Mouse (Mus musculus) MEL (cell line): ENCODE results near the gene 4930524J08Rik. TPM values are rescaled to one million over a fixed set of nuclear protein-coding genes. Genes with fewer than 3 reads are reported as not detected.

Experiments used
- DNase-seq: peaks from one replicate; pipeline ENCODE4 v3.0.0; 2011; ENCODE audit warnings: low read depth, low spot score
- H3K27ac ChIP-seq: 2 replicates; pipeline ENCODE4 v1.5.1; 2012; ENCODE audit warnings: low read depth, mild to moderate bottlenecking, control low read depth, low read length, moderate library complexity; ENCODE audit not compliant: control insufficient read depth
- H3K27me3 ChIP-seq, 2 experiments: fragments of 150-350 bp in 1 of 2; sonication (generic) in 1 of 2; 2 replicates each; pipeline ENCODE4 v1.6.1; 2012; ENCODE audit warnings: low read length in 2 of 2, mild to moderate bottlenecking in 2 of 2, improper control_type of control experiment in 1 of 2, moderate library complexity in 1 of 2; ENCODE audit not compliant: insufficient read depth in 2 of 2, control insufficient read depth in 1 of 2
- H3K36me3 ChIP-seq, 2 experiments: 2 replicates each; pipeline ENCODE4 v1.6.1; 2012 to 2014; ENCODE audit warnings: low read length in 2 of 2, improper control_type of control experiment in 1 of 2, inconsistent platforms in 1 of 2, mild to moderate bottlenecking in 1 of 2; ENCODE audit not compliant: insufficient read depth in 2 of 2, control insufficient read depth in 1 of 2
- H3K4me1 ChIP-seq, 2 experiments: fragments of 150-350 bp in 1 of 2; sonication (generic) in 1 of 2; 2 replicates each; pipeline ENCODE4 v1.6.1; 2012; ENCODE audit warnings: low read length in 2 of 2, improper control_type of control experiment in 1 of 2, mild to moderate bottlenecking in 1 of 2; ENCODE audit not compliant: insufficient read depth in 2 of 2, control insufficient read depth in 1 of 2
- H3K4me3 ChIP-seq, 2 experiments: fragments of 150-350 bp in 1 of 2; sonication (generic) in 1 of 2; 2 replicates each; pipeline ENCODE4 v1.5.1; 2012; ENCODE audit warnings: low read depth in 2 of 2, low read length in 2 of 2, mild to moderate bottlenecking in 2 of 2, moderate library complexity in 2 of 2, control low read depth in 1 of 2, improper control_type of control experiment in 1 of 2; ENCODE audit not compliant: control insufficient read depth in 1 of 2, insufficient read depth in 1 of 2
- H3K79me2 ChIP-seq: 2 replicates; pipeline ENCODE4 v1.6.1; 2012; ENCODE audit warnings: mild to moderate bottlenecking, low read length, moderate library complexity; ENCODE audit not compliant: control insufficient read depth, poor library complexity, insufficient read depth
- H3K9ac ChIP-seq: 2 replicates; pipeline ENCODE4 v1.6.1; 2012; ENCODE audit warnings: low read depth, mild to moderate bottlenecking, control low read depth, low read length, moderate library complexity; ENCODE audit not compliant: control insufficient read depth, poor library complexity, severe bottlenecking
- H3K9me3 ChIP-seq: fragments of 150-350 bp; sonication (generic); replicated peaks from 2 replicates; pipeline ENCODE4 v1.6.1; 2012; ENCODE audit warnings: mild to moderate bottlenecking, low read length, improper control_type of control experiment, moderate library complexity; ENCODE audit not compliant: insufficient read depth
- BHLHE40 ChIP-seq: IDR thresholded peaks from 2 replicates; pipeline ENCODE4 v1.6.1; 2012; ENCODE audit warnings: low read depth, mild to moderate bottlenecking, inconsistent platforms, low read length, improper control_type of control experiment, borderline replicate concordance
- CHD1 ChIP-seq: IDR thresholded peaks from 2 replicates; pipeline ENCODE4 v1.6.1; 2012; ENCODE audit warnings: low read depth, mild to moderate bottlenecking, inconsistent platforms, low read length, improper control_type of control experiment
- CHD2 ChIP-seq: IDR thresholded peaks from 2 replicates; pipeline ENCODE4 v1.6.1; 2011; ENCODE audit warnings: low read length, improper control_type of control experiment
- CTCF ChIP-seq, 3 experiments: IDR thresholded peaks in 2 of 3; conservative IDR thresholded peaks in 1 of 3; 2 replicates each; pipeline ENCODE4 v1.5.1; 2011 to 2012; ENCODE audit warnings: low read length in 3 of 3, low read depth in 2 of 3, mild to moderate bottlenecking in 2 of 3, improper control_type of control experiment in 1 of 3, inconsistent platforms in 1 of 3, mixed read lengths in 1 of 3, moderate library complexity in 1 of 3; ENCODE audit not compliant: control insufficient read depth in 1 of 3, insufficient read depth in 1 of 3, poor library complexity in 1 of 3, severe bottlenecking in 1 of 3
- E2F4 ChIP-seq: IDR thresholded peaks from 2 replicates; pipeline ENCODE4 v1.6.1; 2011; ENCODE audit warnings: low read depth, low read length, improper control_type of control experiment, borderline replicate concordance
- ELF1 ChIP-seq: IDR thresholded peaks from 2 replicates; pipeline ENCODE4 v1.6.1; 2014; ENCODE audit warnings: low read depth, mild to moderate bottlenecking, inconsistent platforms, low read length, improper control_type of control experiment, moderate library complexity
- ETS1 ChIP-seq: IDR thresholded peaks from 2 replicates; pipeline ENCODE4 v1.6.1; 2012; ENCODE audit warnings: low read depth, mild to moderate bottlenecking, inconsistent platforms, low read length, improper control_type of control experiment, moderate library complexity
- GABPA ChIP-seq: IDR thresholded peaks from 2 replicates; pipeline ENCODE4 v1.6.1; 2012; ENCODE audit warnings: low read depth, mild to moderate bottlenecking, inconsistent platforms, low read length, improper control_type of control experiment, moderate library complexity
- GATA1 ChIP-seq: IDR thresholded peaks from 2 replicates; pipeline ENCODE4 v1.6.1; 2011; ENCODE audit warnings: low read depth, low read length, improper control_type of control experiment
- HCFC1 ChIP-seq: IDR thresholded peaks from 2 replicates; pipeline ENCODE4 v1.6.1; 2012; ENCODE audit warnings: low read depth, mild to moderate bottlenecking, inconsistent platforms, low read length, improper control_type of control experiment, moderate library complexity
- JUND ChIP-seq: IDR thresholded peaks from 2 replicates; pipeline ENCODE4 v1.6.1; 2011; ENCODE audit warnings: low read depth, mild to moderate bottlenecking, improper control_type of control experiment, low read length
- KAT2A ChIP-seq: conservative IDR thresholded peaks from 2 replicates; pipeline ENCODE4 v1.6.1; 2012; ENCODE audit warnings: low read depth, low read length, improper control_type of control experiment, inconsistent platforms
- MAFK ChIP-seq: IDR thresholded peaks from 2 replicates; pipeline ENCODE4 v1.6.1; 2011; ENCODE audit warnings: low read depth, mild to moderate bottlenecking, low read length, improper control_type of control experiment, borderline replicate concordance
- MAX ChIP-seq: IDR thresholded peaks from 2 replicates; pipeline ENCODE4 v1.6.1; 2011; ENCODE audit warnings: low read length, improper control_type of control experiment
- MAZ ChIP-seq: IDR thresholded peaks from 2 replicates; pipeline ENCODE4 v1.6.1; 2012; ENCODE audit warnings: low read depth, mild to moderate bottlenecking, inconsistent platforms, low read length, improper control_type of control experiment
- MEF2A ChIP-seq: IDR thresholded peaks from 2 replicates; pipeline ENCODE4 v1.6.1; 2014; ENCODE audit warnings: low read depth, mild to moderate bottlenecking, inconsistent platforms, low read length, improper control_type of control experiment; ENCODE audit not compliant: poor library complexity, insufficient replicate concordance, severe bottlenecking; ENCODE audit errors: extremely low read depth
- MXI1 ChIP-seq: IDR thresholded peaks from 2 replicates; pipeline ENCODE4 v1.6.1; 2011; ENCODE audit warnings: mild to moderate bottlenecking, low read depth, low read length, improper control_type of control experiment
- MYB ChIP-seq: IDR thresholded peaks from 2 replicates; pipeline ENCODE4 v1.6.1; 2011; ENCODE audit warnings: mild to moderate bottlenecking, low read depth, low read length, improper control_type of control experiment
- MYC ChIP-seq: IDR thresholded peaks from 2 replicates; pipeline ENCODE4 v1.6.1; 2011; ENCODE audit warnings: low read depth, mild to moderate bottlenecking, low read length, improper control_type of control experiment, moderate library complexity
- NELFE ChIP-seq: IDR thresholded peaks from 2 replicates; pipeline ENCODE4 v1.6.1; 2011; ENCODE audit warnings: low read depth, low read length, improper control_type of control experiment
- NRF1 ChIP-seq: IDR thresholded peaks from 2 replicates; pipeline ENCODE4 v1.6.1; 2014; ENCODE audit warnings: low read depth, mild to moderate bottlenecking, inconsistent platforms, low read length, improper control_type of control experiment, moderate library complexity; ENCODE audit not compliant: poor library complexity, insufficient read depth, severe bottlenecking
- POLR2A ChIP-seq, 2 experiments: IDR thresholded peaks; 2 replicates each; pipeline ENCODE4 v1.6.1; 2011 to 2012; ENCODE audit warnings: low read length in 2 of 2, mild to moderate bottlenecking in 2 of 2, control low read depth in 1 of 2, improper control_type of control experiment in 1 of 2, low read depth in 1 of 2, moderate library complexity in 1 of 2; ENCODE audit not compliant: control insufficient read depth in 1 of 2, insufficient read depth in 1 of 2, poor library complexity in 1 of 2
- POLR2AphosphoS2 ChIP-seq: IDR thresholded peaks from 2 replicates; pipeline ENCODE4 v1.6.1; 2011; ENCODE audit warnings: low read length, improper control_type of control experiment
- POLR2AphosphoS5 ChIP-seq: IDR thresholded peaks from 2 replicates; pipeline ENCODE4 v1.6.1; 2012; ENCODE audit warnings: low read depth, borderline replicate concordance, mild to moderate bottlenecking, inconsistent platforms, low read length, moderate library complexity, mixed read lengths
- RCOR1 ChIP-seq: IDR thresholded peaks from 2 replicates; pipeline ENCODE4 v1.6.1; 2012; ENCODE audit warnings: low read depth, mild to moderate bottlenecking, inconsistent platforms, low read length, improper control_type of control experiment
- SIN3A ChIP-seq: IDR thresholded peaks from 2 replicates; pipeline ENCODE4 v1.6.1; 2012; ENCODE audit warnings: low read length, improper control_type of control experiment, inconsistent platforms
- SMC3 ChIP-seq: IDR thresholded peaks from 2 replicates; pipeline ENCODE4 v1.6.1; 2011; ENCODE audit warnings: low read depth, low read length, improper control_type of control experiment
- TAL1 ChIP-seq: IDR thresholded peaks from 2 replicates; pipeline ENCODE4 v1.6.1; 2012; ENCODE audit warnings: mild to moderate bottlenecking, inconsistent platforms, low read length, moderate library complexity, mixed read lengths
- TBP ChIP-seq: IDR thresholded peaks from 2 replicates; pipeline ENCODE4 v1.8.0; 2011; ENCODE audit warnings: low read depth, low read length, improper control_type of control experiment
- TCF12 ChIP-seq: IDR thresholded peaks from 2 replicates; pipeline ENCODE4 v1.6.1; 2014; ENCODE audit warnings: low read depth, mild to moderate bottlenecking, inconsistent platforms, low read length, improper control_type of control experiment, moderate library complexity
- UBTF ChIP-seq: IDR thresholded peaks from 2 replicates; pipeline ENCODE4 v1.6.1; 2012; ENCODE audit warnings: low read depth, mild to moderate bottlenecking, inconsistent platforms, low read length, improper control_type of control experiment, moderate library complexity, borderline replicate concordance; ENCODE audit not compliant: insufficient read depth
- USF2 ChIP-seq, 2 experiments: IDR thresholded peaks; 2 replicates each; pipeline ENCODE4 v1.6.1; 2011 to 2012; ENCODE audit warnings: improper control_type of control experiment in 2 of 2, low read length in 2 of 2, borderline replicate concordance in 1 of 2, inconsistent platforms in 1 of 2, low read depth in 1 of 2, mild to moderate bottlenecking in 1 of 2; ENCODE audit not compliant: insufficient read depth in 1 of 2
- ZC3H11A ChIP-seq: IDR thresholded peaks from 2 replicates; pipeline ENCODE4 v1.6.1; 2012; ENCODE audit warnings: low read depth, mild to moderate bottlenecking, inconsistent platforms, low read length, improper control_type of control experiment
- ZKSCAN1 ChIP-seq: IDR thresholded peaks from 2 replicates; pipeline ENCODE4 v1.6.1; 2012; ENCODE audit warnings: low read depth, mild to moderate bottlenecking, inconsistent platforms, low read length, improper control_type of control experiment, moderate library complexity
- ZMIZ1 ChIP-seq: IDR thresholded peaks from 2 replicates; pipeline ENCODE4 v1.6.1; 2012; ENCODE audit warnings: low read depth, mild to moderate bottlenecking, inconsistent platforms, low read length, improper control_type of control experiment, moderate library complexity
- ZNF384 ChIP-seq: IDR thresholded peaks from 2 replicates; pipeline ENCODE4 v1.6.1; 2012; ENCODE audit warnings: low read depth, mild to moderate bottlenecking, inconsistent platforms, low read length, improper control_type of control experiment
- polyA plus RNA-seq, 2 experiments: library from polyadenylated mRNA; stranded (reverse) in 1 of 2; unstranded in 1 of 2; fragments of >175 nt in 1 of 2; fragments of >200 nt in 1 of 2; gene quantifications; 2 replicates each; pipeline versions ENCODE4 v1.2.1 to v1.2.4; 2012; ENCODE audit warnings: low replicate concordance in 2 of 2, low read depth in 1 of 2; ENCODE audit not compliant: insufficient read length in 2 of 2, insufficient read depth in 1 of 2, missing spikeins in 1 of 2
- total RNA-seq: library from RNA; depleted of rRNA; stranded (reverse); fragments of 300-350 nt; gene quantifications from 2 replicates; pipeline ENCODE4 v1.2.3, GENCODE M21; 2012

4930524J08Rik gene
- total and polyA plus RNA-seq, 3 experiments: 1.0 to 6.7 TPM; not detected in 1

GRCm38 (mm10) chr5:99977516-99978301, 1.2 kb upstream of the 4930524J08Rik start:
- Histone ChIP-seq H3K36me3 (peaks cover 23 to 40% of the 10 kb centered on the region in 2 experiments), H3K27ac (peak overlapping the region; percentile 89), H3K9ac (peak overlapping the region; percentile 100), H3K4me3 (peak overlapping the region; percentile 92 to 96), H3K79me2 (peaks cover 61% of the 10 kb centered on the region), H3K4me1 (peaks cover 18 to 24% of the 10 kb centered on the region in 2 experiments), H3K9me3 (no peaks in the 10 kb centered on the region), H3K27me3 (no peaks in the 10 kb centered on the region)
- peak; percentile 87 for DNase-seq
- no peak for TF ChIP-seq JUND
- TF ChIP-seq KAT2A: no peak
- peak; percentile 85 for TF ChIP-seq E2F4
- TF ChIP-seq USF2 (IDR thresholded peaks at IDR 0.05; ENCODE audit: borderline replicate concordance in 1 of 2, insufficient read depth in 1 of 2, low read depth in 1 of 2, low read length in 2 of 2): no peak
- TF ChIP-seq MAFK: no peak
- no peak for TF ChIP-seq TCF12
- TF ChIP-seq CTCF (IDR thresholded peaks at IDR 0.05 in 2 of 3, conservative IDR thresholded peaks at IDR 0.05 in 1 of 3; ENCODE audit: control insufficient read depth in 1 of 3, insufficient read depth in 1 of 3, low read depth in 2 of 3, low read length in 3 of 3, poor library complexity in 1 of 3, severe bottlenecking in 1 of 3): no peak
- TF ChIP-seq CHD2: no peak
- peak; percentile 58 for TF ChIP-seq MAX
- TF ChIP-seq SIN3A: peak; percentile 65
- TF ChIP-seq POLR2AphosphoS5: no peak
- TF ChIP-seq NRF1: no peak
- TF ChIP-seq GATA1: no peak
- no peak for TF ChIP-seq SMC3
- TF ChIP-seq ETS1: 0 out of 2 replicates have a peak, but pooled peaks have one; percentile 14
- no peak for TF ChIP-seq MYB
- peak; percentile 86 for TF ChIP-seq MXI1
- TF ChIP-seq TAL1: no peak
- TF ChIP-seq ZMIZ1: no peak
- TF ChIP-seq ZC3H11A: no peak
- TF ChIP-seq ZKSCAN1: no peak
- TF ChIP-seq MEF2A: no peak
- no peak for TF ChIP-seq ELF1
- TF ChIP-seq POLR2A (IDR thresholded peaks at IDR 0.05; ENCODE audit: control insufficient read depth in 1 of 2, insufficient read depth in 1 of 2, low read depth in 1 of 2, low read length in 2 of 2, poor library complexity in 1 of 2): peak in 1 of 2 experiments; percentile 0; a peak in 1 of 4 replicates
- no peak for TF ChIP-seq GABPA
- no peak for TF ChIP-seq CHD1
- 0 out of 2 replicates have a peak, but pooled peaks have one; percentile 50 for TF ChIP-seq UBTF
- TF ChIP-seq BHLHE40: no peak
- no peak for TF ChIP-seq RCOR1
- TF ChIP-seq MYC: 0 out of 2 replicates have a peak, but pooled peaks have one; percentile 14
- peak; percentile 22; the same call in 1 of the 2 replicates for TF ChIP-seq TBP
- TF ChIP-seq HCFC1: no peak
- TF ChIP-seq ZNF384: no peak
- TF ChIP-seq NELFE: no peak; the same call in 1 of the 2 replicates
- no peak for TF ChIP-seq POLR2AphosphoS2
- TF ChIP-seq MAZ: no peak
